Mouse (Mus musculus) embryonic facial prominence, embryonic 15.5 days (tissue): ENCODE measurements around the gene Ugt1a9. TPM values are rescaled to one million over a fixed set of nuclear protein-coding genes. Genes with fewer than 3 reads are reported as not detected.
"Not testable (repeated sequence)": the region's sequence is repeated elsewhere in the genome, so short reads cannot be mapped to it uniquely, and the experiment has no call there.

Source experiments
- ATAC-seq: fragments of 200-750 bp; cut with Nextera tagmentation; 2 replicates; pipeline ENCODE4 v1.8.0; 2017; ENCODE audit warnings: low read depth, moderate TSS enrichment; ENCODE audit not compliant: insufficient number of reproducible peaks, low FRiP score, low TSS enrichment
- H3K27ac ChIP-seq: fragments of 300-500 bp; sonication (generic); replicated peaks from 2 replicates; pipeline ENCODE4 v1.5.1; 2015; ENCODE audit warnings: mild to moderate bottlenecking, inconsistent platforms
- H3K27me3 ChIP-seq: fragments of 300-500 bp; sonication (generic); 2 replicates; pipeline ENCODE4 v1.6.1; 2015; ENCODE audit warnings: inconsistent platforms
- H3K36me3 ChIP-seq: fragments of 300-500 bp; sonication (generic); 2 replicates; pipeline ENCODE4 v1.6.1; 2015; ENCODE audit warnings: mild to moderate bottlenecking, inconsistent platforms
- H3K4me1 ChIP-seq: fragments of 300-500 bp; sonication (generic); 2 replicates; pipeline ENCODE4 v1.6.1; 2015; ENCODE audit warnings: inconsistent platforms
- H3K4me2 ChIP-seq: fragments of 300-500 bp; sonication (generic); replicated peaks from 2 replicates; pipeline ENCODE4 v1.6.1; 2015; ENCODE audit warnings: mild to moderate bottlenecking, inconsistent platforms
- H3K4me3 ChIP-seq: fragments of 300-500 bp; sonication (generic); replicated peaks from 2 replicates; pipeline ENCODE4 v1.5.1; 2015; ENCODE audit warnings: mild to moderate bottlenecking, inconsistent platforms
- H3K9ac ChIP-seq: fragments of 300-500 bp; sonication (generic); 2 replicates; pipeline ENCODE4 v1.6.1; 2015; ENCODE audit warnings: inconsistent platforms
- H3K9me3 ChIP-seq: fragments of 300-500 bp; sonication (generic); replicated peaks from 2 replicates; pipeline ENCODE4 v1.6.1; 2016; ENCODE audit warnings: inconsistent platforms
- WGBS: fragments of 180-500 bp; shearing (Covaris S2); methylation state at CpG from one replicate; pipeline ENCODE4 v1.1.7; 2015; 5-methylcytosine and 5-hydroxymethylcytosine counted together
- polyA plus RNA-seq: library from polyadenylated mRNA; unstranded; fragments of >200 nt; fragmentation: Nextera tagmentation; extraction: Ambion mirVana; gene quantifications from 2 replicates; pipeline ENCODE4 v1.2.1, GENCODE M21; 2015

Gene Ugt1a9
- polyA plus RNA-seq, 1 experiment from 2014 or later = not detected

DNA sequence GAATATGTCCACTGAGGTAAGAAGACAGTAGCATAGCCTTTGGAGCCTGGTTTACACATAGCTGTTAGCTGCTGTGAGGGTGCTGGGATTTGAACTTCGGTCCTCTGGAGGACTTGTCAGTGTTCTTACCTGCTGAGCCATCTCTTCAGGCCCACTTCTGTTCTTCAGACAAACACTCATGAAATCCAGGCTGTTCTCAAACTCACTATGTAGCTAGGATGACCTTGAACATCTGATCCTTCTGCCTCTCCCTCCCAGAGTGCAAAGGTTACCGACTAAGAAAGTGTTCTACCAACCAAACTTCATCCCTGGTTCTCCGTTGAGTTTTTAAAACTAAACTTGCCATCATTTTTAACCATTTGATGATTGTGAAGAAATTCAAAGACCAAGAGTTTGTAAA is 66.7 kb downstream of the Ugt1a9 start:
- no peaks in the 10 kb centered on the region for H3K27me3 ChIP-seq
- no peaks in the 10 kb centered on the region for H3K9me3 ChIP-seq
- 82% methylated on average over 3 of the region's 3 CpGs for WGBS
- H3K9ac ChIP-seq = no peak overlapping the region
- no peaks in the 10 kb centered on the region for H3K36me3 ChIP-seq
- no peak overlapping the region for H3K4me3 ChIP-seq
- peaks cover 12% of the 10 kb centered on the region for H3K4me1 ChIP-seq
- no peak overlapping the region for H3K4me2 ChIP-seq
- ATAC-seq = no peak
- H3K27ac ChIP-seq = no peak overlapping the region

DNA sequence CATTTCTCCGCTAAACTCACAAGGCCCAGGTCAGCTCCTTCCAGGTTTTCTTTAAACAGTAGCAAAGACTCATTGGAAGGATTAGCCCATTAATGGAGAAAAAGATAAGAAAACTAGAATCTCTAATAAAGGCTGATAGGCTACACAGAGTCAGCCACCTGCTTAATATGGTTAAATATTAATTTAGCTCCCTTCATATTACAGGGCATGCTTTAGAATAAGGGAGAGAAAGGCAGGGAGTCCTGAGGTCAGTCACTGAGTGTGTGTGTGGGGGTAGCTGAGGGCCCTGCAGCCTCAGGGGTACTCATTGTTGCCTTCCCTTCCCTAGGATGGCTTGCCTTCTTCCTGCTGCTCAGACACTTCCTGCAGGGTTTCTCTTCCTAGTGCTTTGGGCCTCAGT is 67.5 kb downstream of the Ugt1a9 start:
- no peaks in the 10 kb centered on the region for H3K27me3 ChIP-seq
- WGBS = 96% methylated on average over 1 of the region's 1 CpGs
- peaks cover 12% of the 10 kb centered on the region for H3K4me1 ChIP-seq
- ATAC-seq = no peak
- H3K4me2 ChIP-seq = no peak overlapping the region
- H3K4me3 ChIP-seq = no peak overlapping the region
- H3K36me3 ChIP-seq = no peaks in the 10 kb centered on the region
- H3K9ac ChIP-seq = no peak overlapping the region
- no peak overlapping the region for H3K27ac ChIP-seq
- H3K9me3 ChIP-seq = no peaks in the 10 kb centered on the region

- not testable (repeated sequence) for H3K9me3 ChIP-seq, H3K27ac ChIP-seq, H3K36me3 ChIP-seq, H3K4me1 ChIP-seq, ATAC-seq, H3K9ac ChIP-seq, H3K4me3 ChIP-seq, H3K27me3 ChIP-seq, H3K4me2 ChIP-seq
- whole genome bisulfite sequencing = 53% methylated on average over 1 of the region's 1 CpGs
Observed at GRCm38 (mm10) chr1:88140492-88140891, 69.9 kb downstream of the Ugt1a9 start.

- ATAC-seq, H3K4me3 ChIP-seq, H3K27me3 ChIP-seq, H3K9ac ChIP-seq, H3K36me3 ChIP-seq, H3K4me1 ChIP-seq, H3K4me2 ChIP-seq, H3K9me3 ChIP-seq, H3K27ac ChIP-seq: not testable (repeated sequence)
- WGBS = 2% methylated on average over 5 of the region's 5 CpGs
Observed at GRCm38 (mm10) chr1:88143966-88144675, 73.5 kb downstream of the Ugt1a9 start.

GRCm38 (mm10) chr1:88145278-88145677 is 74.7 kb downstream of the Ugt1a9 start:
- 53% methylated on average over 2 of the region's 2 CpGs for WGBS
- H3K27ac ChIP-seq = not testable (repeated sequence)

GRCm38 (mm10) chr1:88150133-88150532 is 79.5 kb downstream of the Ugt1a9 start:
- not testable (repeated sequence) for H3K4me3 ChIP-seq, H3K27me3 ChIP-seq, H3K4me1 ChIP-seq, ATAC-seq, H3K9me3 ChIP-seq, H3K4me2 ChIP-seq, H3K36me3 ChIP-seq, H3K27ac ChIP-seq, H3K9ac ChIP-seq
- 63% methylated on average over 2 of the region's 2 CpGs for WGBS

More at GRCm38 (mm10) chr1:88145278-88145677, 74.7 kb downstream of the Ugt1a9 start:
- not testable (repeated sequence) for H3K9me3 ChIP-seq, ATAC-seq, H3K9ac ChIP-seq, H3K4me3 ChIP-seq, H3K4me2 ChIP-seq, H3K27me3 ChIP-seq, H3K36me3 ChIP-seq, H3K4me1 ChIP-seq

- Histone ChIP-seq H3K36me3 (no peaks in the 10 kb centered on the region), H3K4me2 (no peak overlapping the region), H3K4me1 (no peaks in the 10 kb centered on the region), H3K9me3 (no peaks in the 10 kb centered on the region), H3K4me3 (no peak overlapping the region), H3K27ac (no peak overlapping the region), H3K27me3 (no peaks in the 10 kb centered on the region), H3K9ac (no peak overlapping the region)
- no peak for ATAC-seq
- WGBS = 66% methylated on average over 2 of the region's 2 CpGs
Observed at GRCm38 (mm10) chr1:88158430-88158829, 87.8 kb downstream of the Ugt1a9 start.

DNA sequence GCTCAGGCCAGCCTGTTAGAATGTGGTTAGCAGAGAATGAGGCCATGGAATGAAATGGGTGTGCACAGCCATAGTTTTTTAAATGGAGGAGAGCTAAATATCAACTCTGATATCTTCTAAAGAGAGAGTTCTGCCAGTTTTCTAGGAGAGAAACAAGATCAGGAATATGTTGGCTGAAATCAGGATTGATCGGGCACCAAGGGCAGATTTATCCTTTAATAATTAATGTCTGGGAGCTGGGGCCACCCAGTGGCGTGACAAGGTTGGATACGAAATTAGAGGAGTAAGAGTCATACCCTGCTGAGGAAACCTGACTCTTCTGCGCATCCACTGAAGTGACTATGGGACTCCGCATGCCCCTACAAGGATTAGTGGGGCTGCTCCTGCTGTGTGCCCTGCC is 95.1 kb downstream of the Ugt1a9 start, which contains the start of gene Ugt1a5:
Gene Ugt1a5, plus strand, starts transcription at position 302 of the 400 bp plus-strand sequence.
- no peak for ATAC-seq
- H3K27ac ChIP-seq = no peak within 1 kb of the TSS
- H3K4me3 ChIP-seq = no peak within 1 kb of the TSS
- H3K9me3 ChIP-seq = no peaks in the 10 kb centered on the region
- 75% methylated on average over 5 of the region's 5 CpGs for whole genome bisulfite sequencing
- no peak within 1 kb of the TSS for H3K4me2 ChIP-seq
- H3K9ac ChIP-seq = no peak within 1 kb of the TSS
- no peaks in the 10 kb centered on the region for H3K27me3 ChIP-seq
- H3K36me3 ChIP-seq = no peaks in the 10 kb centered on the region
- no peaks in the 10 kb centered on the region for H3K4me1 ChIP-seq

DNA sequence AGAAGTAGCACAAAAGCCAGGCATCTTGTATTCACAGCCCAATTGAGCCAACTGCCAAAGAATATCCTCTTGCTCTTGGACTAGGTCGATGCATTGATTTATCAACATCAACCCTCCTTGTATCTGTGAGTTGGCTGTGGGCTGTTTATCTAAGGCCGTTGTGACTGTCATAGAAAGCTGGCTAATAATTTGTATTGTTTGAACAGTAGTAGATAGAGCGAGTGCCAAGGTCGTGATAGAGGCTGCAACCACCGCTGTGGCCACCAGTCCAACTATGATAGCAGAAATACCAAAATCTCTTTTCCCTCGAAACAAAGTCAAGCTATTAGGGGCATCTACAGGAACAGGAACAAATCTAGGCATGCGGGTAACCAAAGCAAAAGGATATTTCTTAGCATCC is 101.6 kb downstream of the Ugt1a9 start:
- not testable (repeated sequence) for H3K27me3 ChIP-seq, H3K9me3 ChIP-seq, H3K4me2 ChIP-seq, ATAC-seq, H3K27ac ChIP-seq, H3K9ac ChIP-seq, H3K36me3 ChIP-seq, H3K4me3 ChIP-seq, H3K4me1 ChIP-seq
- WGBS = 77% methylated on average over 7 of the region's 7 CpGs

DNA sequence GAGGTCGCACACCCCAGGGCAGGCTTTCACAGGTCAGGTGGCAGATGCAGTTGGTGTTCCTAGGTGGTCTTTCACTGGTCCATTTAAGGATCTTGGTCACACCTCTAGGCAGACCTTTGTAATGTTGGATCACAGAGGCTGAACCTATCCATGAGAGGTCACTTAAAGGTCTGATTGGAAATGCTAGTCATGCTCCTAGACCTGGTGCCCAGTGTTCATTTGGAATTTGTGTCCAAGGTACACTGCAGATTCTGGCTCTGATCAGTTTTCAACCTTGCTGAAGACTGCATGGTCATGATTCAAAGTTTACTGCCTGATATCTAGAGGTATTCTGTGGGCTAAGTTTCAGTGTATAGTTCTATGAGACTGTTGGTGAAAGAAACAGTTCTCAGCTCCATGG is 109.1 kb downstream of the Ugt1a9 start:
- Histone ChIP-seq H3K27me3 (no peaks in the 10 kb centered on the region), H3K4me3 (no peak overlapping the region), H3K4me1 (no peaks in the 10 kb centered on the region), H3K36me3 (no peaks in the 10 kb centered on the region), H3K4me2 (no peak overlapping the region), H3K9ac (no peak overlapping the region), H3K27ac (no peak overlapping the region), H3K9me3 (peaks cover 15% of the 10 kb centered on the region)
- WGBS = 92% methylated on average over 1 of the region's 1 CpGs
- ATAC-seq = no peak

DNA sequence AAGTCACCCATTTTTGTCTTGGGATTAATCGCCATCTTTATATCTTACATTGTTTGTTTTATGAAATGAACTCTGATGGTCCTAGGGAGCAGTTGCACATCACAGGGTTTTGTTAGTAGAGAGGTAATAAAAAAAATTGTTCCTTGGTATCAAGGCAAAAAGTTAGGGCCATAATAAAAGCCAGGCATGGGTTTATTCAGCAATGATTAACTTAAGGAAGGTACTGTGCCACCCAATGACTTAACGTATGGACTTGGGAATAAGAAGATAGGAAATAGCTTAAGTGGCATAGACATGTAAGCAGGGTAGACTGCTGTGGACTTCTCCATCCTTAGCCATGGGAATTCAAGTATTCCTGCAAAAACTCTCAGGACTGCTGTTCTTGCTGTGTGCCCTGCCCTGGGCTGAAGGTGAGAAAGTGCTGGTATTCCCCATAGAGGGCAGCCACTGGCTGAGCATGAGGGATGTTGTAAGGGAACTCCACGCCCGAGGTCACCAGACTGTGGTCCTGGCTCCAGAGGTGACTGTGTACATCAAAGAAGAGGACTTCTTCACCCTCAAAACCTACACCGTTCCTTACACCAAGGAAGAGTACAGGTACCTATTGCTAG is 115.8 kb downstream of the Ugt1a9 start:
- Histone ChIP-seq H3K9ac (no peak overlapping the region), H3K9me3 (no peaks in the 10 kb centered on the region), H3K27ac (no peak overlapping the region), H3K4me1 (no peaks in the 10 kb centered on the region), H3K4me3 (no peak overlapping the region), H3K4me2 (no peak overlapping the region), H3K36me3 (no peaks in the 10 kb centered on the region), H3K27me3 (no peaks in the 10 kb centered on the region)
- 85% methylated on average over 5 of the region's 5 CpGs for WGBS
- ATAC-seq = no peak

DNA sequence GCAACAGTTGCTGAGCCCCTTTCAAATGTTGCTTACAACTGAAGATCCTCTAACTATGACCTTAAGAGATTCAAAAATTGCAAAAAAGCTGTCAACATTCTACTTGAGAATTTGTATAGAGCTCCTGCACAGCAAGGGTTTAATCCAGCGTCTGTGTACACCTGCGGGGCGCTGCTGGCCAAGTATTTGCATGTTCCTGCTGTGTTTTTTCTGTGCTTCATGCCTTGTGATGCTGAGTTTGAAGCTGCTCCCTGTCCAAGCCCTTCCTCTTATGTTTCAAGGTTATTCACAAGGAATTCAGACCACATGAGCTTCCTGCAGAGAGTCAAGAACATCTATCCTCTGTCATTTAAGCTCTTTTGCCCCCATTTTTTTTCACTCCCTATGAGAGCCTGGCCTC is 121.5 kb downstream of the Ugt1a9 start:
- H3K4me3 ChIP-seq = no peak overlapping the region
- no peak for ATAC-seq
- H3K4me1 ChIP-seq = no peaks in the 10 kb centered on the region
- H3K4me2 ChIP-seq = no peak overlapping the region
- no peak overlapping the region for H3K9ac ChIP-seq
- no peaks in the 10 kb centered on the region for H3K36me3 ChIP-seq
- H3K9me3 ChIP-seq = no peaks in the 10 kb centered on the region
- 61% methylated on average over 3 of the region's 3 CpGs for WGBS
- H3K27ac ChIP-seq = no peak overlapping the region
- no peaks in the 10 kb centered on the region for H3K27me3 ChIP-seq
